Mouse (Mus musculus): ENCODE data around the gene Ap1ar. TPM values are rescaled to one million over a fixed set of nuclear protein-coding genes. Genes with fewer than 3 reads are reported as not detected.

Gene Ap1ar
- polyA plus RNA-seq, 1 experiment from 2014 or later, result 11.1 TPM

GRCm38 (mm10) chr3:127782921-127783320, 54.4 kb downstream of the Ap1ar start:
- ATAC-seq (no peak), DNase-seq (no peak)
- no peak overlapping the region for H3K27ac ChIP-seq (ENCODE audit: low read depth)
- H3K9me3 ChIP-seq (ENCODE audit: low read length), result no peaks in the 10 kb centered on the region
- H3K4me1 ChIP-seq (ENCODE audit: insufficient read depth), result peaks cover 4% of the 10 kb centered on the region; the same call in 1 of the 2 replicates
- TF ChIP-seq CTCF (IDR thresholded peaks at IDR 0.05; ENCODE audit: low read depth) (no peak), EP300 (IDR thresholded peaks at IDR 0.05; ENCODE audit: low read depth) (no peak)
- no peaks in the 10 kb centered on the region for H3K36me3 ChIP-seq (replicated peaks; ENCODE audit: insufficient read depth, low read length)
- H3K27me3 ChIP-seq (ENCODE audit: insufficient read depth, low read length), result no peaks in the 10 kb centered on the region
- H3K4me3 ChIP-seq (ENCODE audit: low read depth, low read length), result no peak overlapping the region
- WGBS (ENCODE audit: insufficient replicate concordance), result 79% methylated on average over 6 of the region's 6 CpGs
- no peak overlapping the region for H3K4me2 ChIP-seq (ENCODE audit: low read depth, low read length)
- no peak overlapping the region for H3K9ac ChIP-seq (replicated peaks)

GRCm38 (mm10) chr3:127780921-127781320, 56.4 kb downstream of the Ap1ar start:
- H3K27ac ChIP-seq (ENCODE audit: low read depth), result no peak overlapping the region
- H3K9me3 ChIP-seq (ENCODE audit: low read length), result no peaks in the 10 kb centered on the region
- no peak for TF ChIP-seq EP300 (IDR thresholded peaks at IDR 0.05; ENCODE audit: low read depth)
- TF ChIP-seq CTCF (IDR thresholded peaks at IDR 0.05; ENCODE audit: low read depth), result no peak
- 92% methylated on average over 9 of the region's 9 CpGs for WGBS (ENCODE audit: insufficient replicate concordance)
- ATAC-seq, result no peak
- no peak overlapping the region for H3K9ac ChIP-seq (replicated peaks)
- H3K4me3 ChIP-seq (ENCODE audit: low read depth, low read length), result no peak overlapping the region
- DNase-seq, result no peak
- peaks cover 4% of the 10 kb centered on the region; the same call in 1 of the 2 replicates for H3K4me1 ChIP-seq (ENCODE audit: insufficient read depth)
- H3K4me2 ChIP-seq (ENCODE audit: low read depth, low read length), result no peak overlapping the region
- H3K36me3 ChIP-seq (replicated peaks; ENCODE audit: insufficient read depth, low read length), result no peaks in the 10 kb centered on the region
- H3K27me3 ChIP-seq (ENCODE audit: insufficient read depth, low read length), result no peaks in the 10 kb centered on the region

DNA sequence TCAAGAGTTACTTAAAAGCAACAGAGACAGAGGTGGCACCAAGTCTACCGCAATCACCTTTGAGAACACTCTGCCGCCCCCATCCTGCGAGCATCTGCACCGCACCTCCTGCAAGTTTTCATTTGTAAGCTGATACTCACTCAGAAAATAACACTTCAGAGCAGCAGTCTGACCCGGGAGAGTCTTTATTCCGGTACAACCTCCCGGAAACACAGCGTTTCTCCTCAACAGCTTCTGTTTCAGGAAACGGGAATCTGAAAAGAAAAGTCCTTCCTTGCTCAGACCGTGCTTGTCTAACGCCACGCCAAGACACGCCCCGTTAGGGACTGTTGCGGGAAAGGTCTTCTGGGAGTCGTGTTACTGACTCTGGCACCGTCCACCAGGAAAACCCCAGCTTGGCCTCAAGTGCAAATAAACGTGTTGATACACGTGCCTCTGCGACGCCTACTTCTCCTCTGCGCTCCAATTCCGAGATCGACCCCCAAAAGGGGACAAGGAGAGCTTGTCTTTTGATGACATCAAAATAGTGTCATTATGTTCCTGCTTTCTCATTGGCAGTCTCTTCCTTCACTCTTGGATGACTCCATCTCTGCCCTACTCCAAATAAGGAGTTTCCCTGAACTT, 57.2 kb downstream of the Ap1ar start, which contains the start of gene Alpk1:
Gene Alpk1 (minus strand): TSS at position 507 of the 624 bp plus-strand sequence.
- ATAC-seq, result peak; percentile 89
- H3K27ac ChIP-seq (ENCODE audit: low read depth), result peak within 1 kb of the TSS; percentile 66
- peak; percentile 77 for DNase-seq
- no peaks in the 10 kb centered on the region for H3K9me3 ChIP-seq (ENCODE audit: low read length)
- H3K36me3 ChIP-seq (replicated peaks; ENCODE audit: insufficient read depth, low read length), result no peaks in the 10 kb centered on the region
- peak within 1 kb of the TSS; percentile 75 for H3K4me2 ChIP-seq (ENCODE audit: low read depth, low read length)
- under 1% methylated on average over 24 of the region's 24 CpGs for WGBS (ENCODE audit: insufficient replicate concordance)
- no peaks in the 10 kb centered on the region for H3K27me3 ChIP-seq (ENCODE audit: insufficient read depth, low read length)
- TF ChIP-seq CTCF (IDR thresholded peaks at IDR 0.05; ENCODE audit: low read depth) (peak; percentile 69), EP300 (IDR thresholded peaks at IDR 0.05; ENCODE audit: low read depth) (no peak)
- peak within 1 kb of the TSS; percentile 56 for H3K4me3 ChIP-seq (ENCODE audit: low read depth, low read length)
- H3K9ac ChIP-seq (replicated peaks), result peak within 1 kb of the TSS; percentile 35
- peaks cover 4% of the 10 kb centered on the region; the same call in 1 of the 2 replicates for H3K4me1 ChIP-seq (ENCODE audit: insufficient read depth)

GRCm38 (mm10) chr3:127769146-127769545, 68.2 kb downstream of the Ap1ar start:
- H3K36me3 ChIP-seq (replicated peaks; ENCODE audit: insufficient read depth, low read length), result no peaks in the 10 kb centered on the region
- H3K27me3 ChIP-seq (ENCODE audit: insufficient read depth, low read length), result no peaks in the 10 kb centered on the region
- 57% methylated on average over 11 of the region's 11 CpGs for WGBS (ENCODE audit: insufficient replicate concordance)
- ATAC-seq, result peak; percentile 77
- H3K4me3 ChIP-seq (ENCODE audit: low read depth, low read length), result no peak overlapping the region
- no peak for DNase-seq
- H3K27ac ChIP-seq (ENCODE audit: low read depth), result peak overlapping the region; percentile 62; the same call in 1 of the 2 replicates
- no peaks in the 10 kb centered on the region for H3K9me3 ChIP-seq (ENCODE audit: low read length)
- TF ChIP-seq CTCF (IDR thresholded peaks at IDR 0.05; ENCODE audit: low read depth), result no peak
- 0 out of 2 replicates have a peak, but pooled peaks have one; percentile 13 for TF ChIP-seq EP300 (IDR thresholded peaks at IDR 0.05; ENCODE audit: low read depth)
- no peak overlapping the region for H3K9ac ChIP-seq (replicated peaks)
- 0 out of 2 replicates have a peak overlapping the region, but pooled peaks have one; percentile 18 for H3K4me2 ChIP-seq (ENCODE audit: low read depth, low read length)
- H3K4me1 ChIP-seq (ENCODE audit: insufficient read depth), result no peaks in the 10 kb centered on the region

DNA sequence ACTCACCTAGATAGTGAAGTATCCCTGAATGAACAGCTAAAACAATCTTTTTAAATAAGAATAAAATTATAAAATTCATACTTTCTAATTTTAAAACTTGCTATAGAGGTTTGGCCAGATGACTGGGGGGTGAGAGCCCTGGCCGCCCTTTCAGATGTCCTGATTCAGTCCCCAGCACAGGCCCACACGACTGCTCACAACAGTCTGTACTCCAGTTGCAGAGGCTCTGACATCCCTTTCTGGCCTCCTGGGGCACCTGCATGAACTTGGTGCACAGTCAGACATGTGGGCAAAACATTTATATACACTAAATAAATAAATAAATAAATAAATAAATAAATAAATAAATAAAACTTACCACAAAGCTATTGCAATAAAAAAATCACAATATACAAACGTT, 71.4 kb downstream of the Ap1ar start:
- Histone ChIP-seq H3K9ac (replicated peaks) (no peak overlapping the region), H3K4me1 (ENCODE audit: insufficient read depth) (no peaks in the 10 kb centered on the region), H3K27me3 (ENCODE audit: insufficient read depth, low read length) (no peaks in the 10 kb centered on the region), H3K4me2 (ENCODE audit: low read depth, low read length) (no peak overlapping the region), H3K9me3 (ENCODE audit: low read length) (no peaks in the 10 kb centered on the region), H3K4me3 (ENCODE audit: low read depth, low read length) (no peak overlapping the region), H3K27ac (ENCODE audit: low read depth) (no peak overlapping the region), H3K36me3 (replicated peaks; ENCODE audit: insufficient read depth, low read length) (no peaks in the 10 kb centered on the region)
- DNase-seq (no peak), ATAC-seq (no peak)
- no peak for TF ChIP-seq CTCF (IDR thresholded peaks at IDR 0.05; ENCODE audit: low read depth)
- TF ChIP-seq EP300 (IDR thresholded peaks at IDR 0.05; ENCODE audit: low read depth), result no peak
- 61% methylated on average over 3 of the region's 3 CpGs for WGBS (ENCODE audit: insufficient replicate concordance)

GRCm38 (mm10) chr3:127764541-127764940, 72.8 kb downstream of the Ap1ar start:
- Histone ChIP-seq H3K4me3 (ENCODE audit: low read depth, low read length) (no peak overlapping the region), H3K9ac (replicated peaks) (no peak overlapping the region), H3K27me3 (ENCODE audit: insufficient read depth, low read length) (no peaks in the 10 kb centered on the region; the same call in 1 of the 2 replicates), H3K9me3 (ENCODE audit: low read length) (no peaks in the 10 kb centered on the region), H3K4me1 (ENCODE audit: insufficient read depth) (no peaks in the 10 kb centered on the region), H3K27ac (ENCODE audit: low read depth) (no peak overlapping the region), H3K36me3 (replicated peaks; ENCODE audit: insufficient read depth, low read length) (no peaks in the 10 kb centered on the region), H3K4me2 (ENCODE audit: low read depth, low read length) (no peak overlapping the region)
- 68% methylated on average over 5 of the region's 5 CpGs for WGBS (ENCODE audit: insufficient replicate concordance)
- TF ChIP-seq CTCF (IDR thresholded peaks at IDR 0.05; ENCODE audit: low read depth) (peak; percentile 43), EP300 (IDR thresholded peaks at IDR 0.05; ENCODE audit: low read depth) (no peak)
- ATAC-seq, result no peak
- DNase-seq, result no peak
